Mouse (Mus musculus) cerebellum, adult 2 months (tissue): ENCODE measurements at regions not wholly inside any gene's neighbourhood (a gene's known extent, or its start where the extent isn't known, plus 50 kb on each side); places are given as distances from the start of the nearest gene placed in this dataset.
"Not testable (repeated sequence)": the region's sequence is repeated elsewhere in the genome, so short reads cannot be mapped to it uniquely, and the experiment has no call there.

Source experiments
- CTCF ChIP-seq: fragments of 200-500 bp; IDR thresholded peaks from 2 replicates; pipeline ENCODE4 v1.5.1; 2011; ENCODE audit warnings: low read depth, mild to moderate bottlenecking, control low read depth, low read length, moderate library complexity, borderline replicate concordance; ENCODE audit not compliant: insufficient read depth
- POLR2A ChIP-seq: fragments of 200-500 bp; IDR thresholded peaks from 2 replicates; pipeline ENCODE4 v1.6.1; 2011; ENCODE audit warnings: low read length, control low read depth, borderline replicate concordance; ENCODE audit not compliant: insufficient read depth

DNA sequence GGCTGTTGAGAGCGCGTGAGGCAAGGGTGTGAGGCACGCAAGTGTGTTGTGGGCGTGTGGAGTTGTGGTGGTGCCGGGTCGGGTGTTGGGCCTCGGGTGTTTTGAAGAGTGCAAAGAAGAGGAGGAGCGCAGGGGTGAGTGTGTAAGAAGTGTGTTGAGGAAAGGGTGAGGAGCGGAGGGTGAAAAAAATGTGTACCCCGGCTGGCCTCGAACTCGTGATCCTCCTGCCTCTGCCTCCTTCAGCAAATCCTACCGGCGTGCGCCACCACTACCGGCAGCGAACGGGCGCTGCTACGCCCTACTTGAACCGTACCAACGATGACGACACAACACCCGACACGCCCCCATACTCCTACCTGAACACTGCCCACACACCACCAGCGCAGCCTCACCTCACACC, 73.5 kb downstream of the Pdia4 start:
- TF ChIP-seq POLR2A, CTCF: not testable (repeated sequence)
